Mouse (Mus musculus): ENCODE measurements around the gene Popdc2.

Gene Popdc2

GRCm38 (mm10) chr16:38376163-38376840 is 14.3 kb downstream of the Popdc2 start:
- in situ Hi-C loops (cut with MseI, MboI) = no loop called here

GRCm38 (mm10) chr16:38376841-38377249 is 14.8 kb downstream of the Popdc2 start:
- in situ Hi-C loops (cut with MseI, MboI) = no loop called here

GRCm38 (mm10) chr16:38377546-38377945 is 15.5 kb downstream of the Popdc2 start:
- in situ Hi-C loops (cut with MseI, MboI) = no loop called here

GRCm38 (mm10) chr16:38378591-38378990 is 16.6 kb downstream of the Popdc2 start:
- in situ Hi-C loops (cut with MseI, MboI) = no loop called here

- in situ Hi-C loops (cut with MseI, MboI) = no loop called here
Measured at GRCm38 (mm10) chr16:38379088-38379487, 17.1 kb downstream of the Popdc2 start.

GRCm38 (mm10) chr16:38379493-38379892 is 17.5 kb downstream of the Popdc2 start:
- in situ Hi-C loops (cut with MseI, MboI) = no loop called here

- in situ Hi-C loops (cut with MseI, MboI) = no loop called here
Measured at GRCm38 (mm10) chr16:38379926-38380325, 17.9 kb downstream of the Popdc2 start.

- in situ Hi-C loops (cut with MseI, MboI) = no loop called here
Measured at GRCm38 (mm10) chr16:38383683-38384082, 21.7 kb downstream of the Popdc2 start.

- in situ Hi-C loops (cut with MseI, MboI) = no loop called here
Measured at GRCm38 (mm10) chr16:38385184-38385634, 23.2 kb downstream of the Popdc2 start.

- in situ Hi-C loops (cut with MseI, MboI) = no loop called here
Measured at GRCm38 (mm10) chr16:38385700-38386099, 23.7 kb downstream of the Popdc2 start.

GRCm38 (mm10) chr16:38387389-38387788 is 25.4 kb downstream of the Popdc2 start:
- in situ Hi-C loops (cut with MseI, MboI) = no loop called here

- in situ Hi-C loops (cut with MseI, MboI) = no loop called here
Measured at GRCm38 (mm10) chr16:38388757-38389156, 26.7 kb downstream of the Popdc2 start.

- in situ Hi-C loops (cut with MseI, MboI) = no loop called here
Measured at GRCm38 (mm10) chr16:38389284-38389893, 27.4 kb downstream of the Popdc2 start.

GRCm38 (mm10) chr16:38390322-38390721 is 28.3 kb downstream of the Popdc2 start:
- in situ Hi-C loops (cut with MseI, MboI) = no loop called here

GRCm38 (mm10) chr16:38392126-38392894 is 30.3 kb downstream of the Popdc2 start:
- in situ Hi-C loops (cut with MseI, MboI) = no loop called here

- in situ Hi-C loops (cut with MseI, MboI) = no loop called here
Measured at GRCm38 (mm10) chr16:38394191-38394618, 32.2 kb downstream of the Popdc2 start.

GRCm38 (mm10) chr16:38395060-38395730 is 33.2 kb downstream of the Popdc2 start:
- in situ Hi-C loops (cut with MseI, MboI) = no loop called here

GRCm38 (mm10) chr16:38396155-38396554 is 34.1 kb downstream of the Popdc2 start:
- in situ Hi-C loops (cut with MseI, MboI) = no loop called here

- in situ Hi-C loops (cut with MseI, MboI) = no loop called here
Measured at GRCm38 (mm10) chr16:38398266-38398665, 36.3 kb downstream of the Popdc2 start.

- in situ Hi-C loops (cut with MseI, MboI) = no loop called here
Measured at GRCm38 (mm10) chr16:38399076-38399475, 37.1 kb downstream of the Popdc2 start.

- in situ Hi-C loops (cut with MseI, MboI) = no loop called here
Measured at GRCm38 (mm10) chr16:38399531-38400231, 37.7 kb downstream of the Popdc2 start.
